Mouse (Mus musculus): ENCODE data around the gene Scamp4.

Gene Scamp4

GRCm38 (mm10) chr10:80602698-80603325, at the start of gene Scamp4, which contains the start of gene Adat3:
TSS of gene Scamp4 (plus strand) at chr10:80602872.
TSS of gene Adat3 (plus strand) at chr10:80602880.
- DNase-seq (ENCODE audit: low read depth), result peak; percentile 98

- no peak for DNase-seq (ENCODE audit: low read depth)
These were observed 49.1 kb upstream of the Scamp4 start for GRCm38 (mm10) chr10:80553575-80553974.

GRCm38 (mm10) chr10:80553997-80554396, 48.7 kb upstream of the Scamp4 start:
- DNase-seq (ENCODE audit: low read depth), result no peak

GRCm38 (mm10) chr10:80557346-80557965, 45.2 kb upstream of the Scamp4 start:
- peak; percentile 74 for DNase-seq (ENCODE audit: low read depth)

- no peak for DNase-seq (ENCODE audit: low read depth)
These were observed 43.2 kb upstream of the Scamp4 start for GRCm38 (mm10) chr10:80559431-80559830.

GRCm38 (mm10) chr10:80560621-80561020, 42.1 kb upstream of the Scamp4 start:
- DNase-seq (ENCODE audit: low read depth), result no peak

- DNase-seq (ENCODE audit: low read depth), result peak; percentile 97
These were observed 41.3 kb upstream of the Scamp4 start, which contains the start of gene Rexo1 for GRCm38 (mm10) chr10:80561116-80561944. TSS of gene Rexo1 (minus strand) at chr10:80561560.

GRCm38 (mm10) chr10:80566375-80567092, 36.1 kb upstream of the Scamp4 start:
- peak; percentile 93 for DNase-seq (ENCODE audit: low read depth)

GRCm38 (mm10) chr10:80568876-80569275, 33.8 kb upstream of the Scamp4 start:
- no peak for DNase-seq (ENCODE audit: low read depth)

- DNase-seq (ENCODE audit: low read depth), result no peak
These were observed 33.0 kb upstream of the Scamp4 start for GRCm38 (mm10) chr10:80569664-80570066.

- DNase-seq (ENCODE audit: low read depth), result no peak
These were observed 32.3 kb upstream of the Scamp4 start for GRCm38 (mm10) chr10:80570419-80570818.

- no peak for DNase-seq (ENCODE audit: low read depth)
These were observed 31.5 kb upstream of the Scamp4 start for GRCm38 (mm10) chr10:80570871-80571836.

GRCm38 (mm10) chr10:80572477-80572876, 30.2 kb upstream of the Scamp4 start:
- DNase-seq (ENCODE audit: low read depth), result no peak

GRCm38 (mm10) chr10:80573944-80574343, 28.7 kb upstream of the Scamp4 start:
- DNase-seq (ENCODE audit: low read depth), result no peak

GRCm38 (mm10) chr10:80574896-80575295, 27.8 kb upstream of the Scamp4 start:
- DNase-seq (ENCODE audit: low read depth), result no peak

GRCm38 (mm10) chr10:80575925-80576324, 26.7 kb upstream of the Scamp4 start:
- DNase-seq (ENCODE audit: low read depth), result no peak

- peak; percentile 78 for DNase-seq (ENCODE audit: low read depth)
These were observed 26.1 kb upstream of the Scamp4 start for GRCm38 (mm10) chr10:80576351-80577194.

- DNase-seq (ENCODE audit: low read depth), result peak; percentile 99
These were observed 25.2 kb upstream of the Scamp4 start, which contains the start of gene Klf16 for GRCm38 (mm10) chr10:80577195-80578130. TSS of gene Klf16 (minus strand) at chr10:80577321.
